Mouse (Mus musculus): ENCODE measurements around the gene Gm45021. TPM values are rescaled to one million over a fixed set of nuclear protein-coding genes. Genes with fewer than 3 reads are reported as not detected.
A peak's percentile ranks its signal among the peaks of the same experiment; 100 is the strongest.

Gm45021 gene
- polyA plus RNA-seq, 1 experiment = not detected

- peaks cover 31% of the 10 kb centered on the region for H3K36me3 ChIP-seq (ENCODE audit: control insufficient read depth, insufficient read depth)
- H3K79me3 ChIP-seq (ENCODE audit: low read depth) = peaks cover 22% of the 10 kb centered on the region
- H3ac ChIP-seq (ENCODE audit: control insufficient read depth, insufficient read length, low read depth) = peak overlapping the region; percentile 97
- peak overlapping the region; percentile 60 for H3K4me3 ChIP-seq (ENCODE audit: insufficient read depth, poor library complexity, severe bottlenecking)
- peaks cover 42% of the 10 kb centered on the region for H3K79me2 ChIP-seq (ENCODE audit: control insufficient read depth, insufficient read depth)
- TF ChIP-seq CEBPB (IDR thresholded peaks at IDR 0.05; ENCODE audit: low read depth) (no peak), MYOG (IDR thresholded peaks at IDR 0.05; ENCODE audit: control insufficient read depth, extremely low read depth, insufficient read length) (no peak), MYOD1 (IDR thresholded peaks at IDR 0.05; ENCODE audit: control insufficient read depth, insufficient read length, low read depth) (no peak), MAX (IDR thresholded peaks at IDR 0.05) (no peak), CTCF (IDR thresholded peaks at IDR 0.05; ENCODE audit: control insufficient read depth, insufficient read depth, insufficient read length) (no peak), USF1 (IDR thresholded peaks at IDR 0.05; ENCODE audit: low read depth) (no peak), FOSL1 (IDR thresholded peaks at IDR 0.05; ENCODE audit: insufficient read depth, low read length, poor library complexity, severe bottlenecking) (no peak)
- H3K27me3 ChIP-seq (ENCODE audit: control insufficient read depth, insufficient read depth, insufficient read length) = no peaks in the 10 kb centered on the region
Observed at GRCm38 (mm10) chr6:48594043-48594738, 4.8 kb downstream of the Gm45021 start.

GRCm38 (mm10) chr6:48595278-48595677, 5.9 kb downstream of the Gm45021 start:
- peaks cover 22% of the 10 kb centered on the region for H3K79me3 ChIP-seq (ENCODE audit: low read depth)
- peak overlapping the region; percentile 12 for H3ac ChIP-seq (ENCODE audit: control insufficient read depth, insufficient read length, low read depth)
- H3K27me3 ChIP-seq (ENCODE audit: control insufficient read depth, insufficient read depth, insufficient read length) = no peaks in the 10 kb centered on the region
- TF ChIP-seq USF1 (IDR thresholded peaks at IDR 0.05; ENCODE audit: low read depth) (no peak), MYOG (IDR thresholded peaks at IDR 0.05; ENCODE audit: control insufficient read depth, extremely low read depth, insufficient read length) (no peak), CTCF (IDR thresholded peaks at IDR 0.05; ENCODE audit: control insufficient read depth, insufficient read depth, insufficient read length) (no peak), MYOD1 (IDR thresholded peaks at IDR 0.05; ENCODE audit: control insufficient read depth, insufficient read length, low read depth) (no peak), CEBPB (IDR thresholded peaks at IDR 0.05; ENCODE audit: low read depth) (no peak), MAX (IDR thresholded peaks at IDR 0.05) (no peak)
- no peak overlapping the region for H3K4me3 ChIP-seq (ENCODE audit: insufficient read depth, poor library complexity, severe bottlenecking)
- peaks cover 31% of the 10 kb centered on the region for H3K36me3 ChIP-seq (ENCODE audit: control insufficient read depth, insufficient read depth)
- peaks cover 42% of the 10 kb centered on the region for H3K79me2 ChIP-seq (ENCODE audit: control insufficient read depth, insufficient read depth)

- peaks cover 42% of the 10 kb centered on the region for H3K79me2 ChIP-seq (ENCODE audit: control insufficient read depth, insufficient read depth)
- H3K36me3 ChIP-seq (ENCODE audit: control insufficient read depth, insufficient read depth) = peaks cover 31% of the 10 kb centered on the region
- no peak overlapping the region for H3ac ChIP-seq (ENCODE audit: control insufficient read depth, insufficient read length, low read depth)
- H3K27me3 ChIP-seq (ENCODE audit: control insufficient read depth, insufficient read depth, insufficient read length) = no peaks in the 10 kb centered on the region
- H3K79me3 ChIP-seq (ENCODE audit: low read depth) = peaks cover 22% of the 10 kb centered on the region
- H3K4me3 ChIP-seq (ENCODE audit: insufficient read depth, poor library complexity, severe bottlenecking) = no peak overlapping the region
- no peak for TF ChIP-seq CEBPB (IDR thresholded peaks at IDR 0.05; ENCODE audit: low read depth)
- TF ChIP-seq MYOD1 (IDR thresholded peaks at IDR 0.05; ENCODE audit: control insufficient read depth, insufficient read length, low read depth) = no peak
- TF ChIP-seq MYOG (IDR thresholded peaks at IDR 0.05; ENCODE audit: control insufficient read depth, extremely low read depth, insufficient read length) = no peak
- TF ChIP-seq CTCF (IDR thresholded peaks at IDR 0.05; ENCODE audit: control insufficient read depth, insufficient read depth, insufficient read length) = no peak
- TF ChIP-seq MAX (IDR thresholded peaks at IDR 0.05) = no peak
- no peak for TF ChIP-seq USF1 (IDR thresholded peaks at IDR 0.05; ENCODE audit: low read depth)
- TF ChIP-seq FOSL1 (IDR thresholded peaks at IDR 0.05; ENCODE audit: insufficient read depth, low read length, poor library complexity, severe bottlenecking) = no peak
Observed at GRCm38 (mm10) chr6:48596545-48597232, 7.3 kb downstream of the Gm45021 start.

GRCm38 (mm10) chr6:48597233-48597625, 7.8 kb downstream of the Gm45021 start:
- Histone ChIP-seq H3K36me3 (ENCODE audit: control insufficient read depth, insufficient read depth) (peaks cover 31% of the 10 kb centered on the region), H3K27me3 (ENCODE audit: control insufficient read depth, insufficient read depth, insufficient read length) (no peaks in the 10 kb centered on the region), H3K79me3 (ENCODE audit: low read depth) (peaks cover 22% of the 10 kb centered on the region), H3ac (ENCODE audit: control insufficient read depth, insufficient read length, low read depth) (no peak overlapping the region), H3K79me2 (ENCODE audit: control insufficient read depth, insufficient read depth) (peaks cover 42% of the 10 kb centered on the region), H3K4me3 (ENCODE audit: insufficient read depth, poor library complexity, severe bottlenecking) (no peak overlapping the region)
- TF ChIP-seq CEBPB (IDR thresholded peaks at IDR 0.05; ENCODE audit: low read depth) (no peak), MAX (IDR thresholded peaks at IDR 0.05) (no peak), CTCF (IDR thresholded peaks at IDR 0.05; ENCODE audit: control insufficient read depth, insufficient read depth, insufficient read length) (no peak), MYOD1 (IDR thresholded peaks at IDR 0.05; ENCODE audit: control insufficient read depth, insufficient read length, low read depth) (no peak), USF1 (IDR thresholded peaks at IDR 0.05; ENCODE audit: low read depth) (no peak), MYOG (IDR thresholded peaks at IDR 0.05; ENCODE audit: control insufficient read depth, extremely low read depth, insufficient read length) (no peak), FOSL1 (IDR thresholded peaks at IDR 0.05; ENCODE audit: insufficient read depth, low read length, poor library complexity, severe bottlenecking) (no peak)

- TF ChIP-seq CEBPB (IDR thresholded peaks at IDR 0.05; ENCODE audit: low read depth) (no peak), MYOG (IDR thresholded peaks at IDR 0.05; ENCODE audit: control insufficient read depth, extremely low read depth, insufficient read length) (no peak), FOSL1 (IDR thresholded peaks at IDR 0.05; ENCODE audit: insufficient read depth, low read length, poor library complexity, severe bottlenecking) (no peak), MYOD1 (IDR thresholded peaks at IDR 0.05; ENCODE audit: control insufficient read depth, insufficient read length, low read depth) (no peak), USF1 (IDR thresholded peaks at IDR 0.05; ENCODE audit: low read depth) (no peak), CTCF (IDR thresholded peaks at IDR 0.05; ENCODE audit: control insufficient read depth, insufficient read depth, insufficient read length) (no peak), MAX (IDR thresholded peaks at IDR 0.05) (no peak)
- Histone ChIP-seq H3K79me2 (ENCODE audit: control insufficient read depth, insufficient read depth) (peaks cover 24% of the 10 kb centered on the region), H3ac (ENCODE audit: control insufficient read depth, insufficient read length, low read depth) (no peak overlapping the region), H3K27me3 (ENCODE audit: control insufficient read depth, insufficient read depth, insufficient read length) (no peaks in the 10 kb centered on the region), H3K4me3 (ENCODE audit: insufficient read depth, poor library complexity, severe bottlenecking) (no peak overlapping the region), H3K79me3 (ENCODE audit: low read depth) (peaks cover 8% of the 10 kb centered on the region), H3K36me3 (ENCODE audit: control insufficient read depth, insufficient read depth) (peaks cover 31% of the 10 kb centered on the region)
Observed at GRCm38 (mm10) chr6:48600594-48600993, 11.2 kb downstream of the Gm45021 start.

All from C2C12 (cell line).